Mouse (Mus musculus) kidney, postnatal 14 days (tissue): Measurements from ENCODE around the gene Coro6.

Experiments
- DNase-seq: peaks from one replicate; pipeline ENCODE4 v3.0.0; 2022; ENCODE audit warnings: mixed read lengths

The Coro6 gene

DNA sequence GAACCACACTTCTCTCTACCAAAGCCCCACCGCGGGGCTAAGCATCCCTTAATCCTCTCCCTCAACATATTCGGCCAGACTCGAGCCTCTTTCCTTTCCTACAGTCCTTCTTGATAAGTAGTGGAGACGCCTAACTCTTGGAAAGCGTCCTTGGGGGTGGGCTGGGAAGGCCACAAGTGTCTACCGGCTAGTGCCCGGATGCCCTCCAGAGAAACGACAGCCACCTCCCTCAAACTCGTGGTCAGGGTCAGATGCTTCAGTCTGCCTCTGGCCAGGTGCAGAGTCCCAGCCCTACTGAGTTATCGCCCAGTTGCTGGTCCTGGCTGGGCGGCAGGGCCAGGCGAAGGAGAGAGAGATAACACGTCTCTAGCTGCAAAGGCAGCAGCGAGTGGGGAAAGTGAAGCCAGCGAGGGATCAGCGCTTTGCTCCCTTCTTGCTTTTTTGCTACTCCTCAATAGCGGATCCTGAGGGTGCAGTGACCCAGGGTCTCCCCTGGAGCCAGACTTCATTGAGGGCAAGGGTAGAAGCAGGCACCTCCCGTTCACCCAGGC lies 52.1 kb downstream of the Coro6 start:
- DNase-seq: no peak

- peak; percentile 91 for DNase-seq
Measured at GRCm38 (mm10) chr11:77514832-77515636, 52.8 kb downstream of the Coro6 start, which contains the start of gene Abhd15. Abhd15 (plus strand) TSS chr11:77515121.

GRCm38 (mm10) chr11:77515637-77516552 lies 53.7 kb downstream of the Coro6 start, which contains the start of gene Trp53i13:
Trp53i13 (minus strand) TSS chr11:77515980.
- peak; percentile 50 for DNase-seq

- DNase-seq: peak; percentile 24
Measured at GRCm38 (mm10) chr11:77516553-77517425, 54.6 kb downstream of the Coro6 start.

- DNase-seq: peak; percentile 19
Measured at GRCm38 (mm10) chr11:77518051-77518798, 56.0 kb downstream of the Coro6 start.

GRCm38 (mm10) chr11:77519043-77519442 lies 56.8 kb downstream of the Coro6 start, which contains the start of gene Gm10392:
Gm10392 (minus strand) TSS chr11:77519198.
- DNase-seq: peak; percentile 33
